Mouse (Mus musculus): ENCODE data around the gene Zfp385c.
"Not testable (repeated sequence)": the region's sequence is repeated elsewhere in the genome, so short reads cannot be mapped to it uniquely, and the experiment has no call there.

- not testable (repeated sequence) for TF ChIP-seq CTCF (IDR thresholded peaks at IDR 0.05; ENCODE audit: low read depth, low read length); POLR2A (IDR thresholded peaks at IDR 0.05; ENCODE audit: borderline replicate concordance, low read depth, low read length)
Observed at GRCm38 (mm10) chr11:100655589-100655988, 36.7 kb downstream of the Zfp385c start.
